In genomic region chr4:106912689-106913041, GRCm38 (mm10) we compare ENCODE assay signal across 9 mouse cellular contexts. TPM values are rescaled to one million over a fixed set of nuclear protein-coding genes. Genes with fewer than 3 reads are reported as not detected.
DNase-seq lines count a peak whose midpoint lies in the region; ATAC-seq and TF ChIP-seq lines count a peak whose summit lies in the region.
"Had no signal": no experiment of that assay in that cellular context is flagged by ENCODE, and none has a peak within 500 bp of the region (broad histone marks: within the 10 kb centered on the region; RNA-seq: fewer than 3 reads in every experiment).

No protein-coding gene starts in this region.

- no peak for ATAC-seq in kidney, postnatal 0 days (replicated peaks; ENCODE audit: low FRiP score, low read depth)
- ATAC-seq in embryonic facial prominence, embryonic 11.5 days (replicated peaks; ENCODE audit: insufficient number of reproducible peaks, low FRiP score, low TSS enrichment, low read depth) = no peak
- no peak for ATAC-seq in hindbrain, embryonic 16.5 days
- ATAC-seq in midbrain, embryonic 15.5 days (replicated peaks) = no peak
- no peak for ATAC-seq in megakaryocyte progenitor cell, adult 5-6 weeks (replicated peaks; ENCODE audit: poor library complexity)

- H3K4me3 ChIP-seq in kidney, postnatal 0 days (replicated peaks; ENCODE audit: low read depth, low read length) = peak overlapping the region; percentile 98
- H3K4me3 ChIP-seq in embryonic facial prominence, embryonic 11.5 days (ENCODE audit: low read depth, low read length) = peak overlapping the region; percentile 100
- peak overlapping the region; percentile 91 for H3K4me3 ChIP-seq in hindbrain, embryonic 16.5 days (ENCODE audit: low read length)
- H3K4me3 ChIP-seq in midbrain, embryonic 15.5 days = peak overlapping the region; percentile 98

- no peaks in the 10 kb centered on the region for H3K27me3 ChIP-seq in kidney, postnatal 0 days (ENCODE audit: insufficient read depth, low read length)
- H3K27me3 ChIP-seq in embryonic facial prominence, embryonic 11.5 days (ENCODE audit: control insufficient read depth, insufficient read depth, low read length) = no peaks in the 10 kb centered on the region
- H3K27me3 ChIP-seq in hindbrain, embryonic 16.5 days (replicated peaks; ENCODE audit: control insufficient read depth, insufficient read depth, low read length) = no peaks in the 10 kb centered on the region
- no peaks in the 10 kb centered on the region for H3K27me3 ChIP-seq in midbrain, embryonic 15.5 days (replicated peaks)

- intact Hi-C loops in left cerebral cortex, postnatal 4 days (cut with DNase I) = loop anchor here (5.0 kb wide), 1 partner anchor 250 kb away; no protein-coding TSS in a partner anchor

- 3% methylated on average over 6 of the region's 6 CpGs for WGBS in kidney, postnatal 0 days
- whole genome bisulfite sequencing in embryonic facial prominence, embryonic 11.5 days = 0% methylated on average over 6 of the region's 6 CpGs
- WGBS in hindbrain, embryonic 16.5 days = 0% methylated on average over 6 of the region's 6 CpGs
- WGBS in midbrain, embryonic 15.5 days = 2% methylated on average over 6 of the region's 6 CpGs

- TF ChIP-seq CTCF in kidney, postnatal 0 days (IDR thresholded peaks at IDR 0.05; ENCODE audit: low read depth) = no peak

- no peaks in the 10 kb centered on the region for H3K9me3 ChIP-seq in kidney, postnatal 0 days (replicated peaks; ENCODE audit: low read length)
- H3K9me3 ChIP-seq in embryonic facial prominence, embryonic 11.5 days (replicated peaks; ENCODE audit: control insufficient read depth, low read length) = no peaks in the 10 kb centered on the region
- H3K9me3 ChIP-seq in hindbrain, embryonic 16.5 days (ENCODE audit: control insufficient read depth, low read length) = no peaks in the 10 kb centered on the region
- no peaks in the 10 kb centered on the region for H3K9me3 ChIP-seq in midbrain, embryonic 15.5 days

- H3K4me1 ChIP-seq in kidney, postnatal 0 days (replicated peaks; ENCODE audit: insufficient read depth, low read length) = peaks cover 35% of the 10 kb centered on the region
- peaks cover 21% of the 10 kb centered on the region for H3K4me1 ChIP-seq in embryonic facial prominence, embryonic 11.5 days (ENCODE audit: control insufficient read depth, insufficient read depth, low read length)
- peaks cover 47% of the 10 kb centered on the region for H3K4me1 ChIP-seq in hindbrain, embryonic 16.5 days (ENCODE audit: control insufficient read depth, insufficient read depth, low read depth, low read length)
- H3K4me1 ChIP-seq in midbrain, embryonic 15.5 days = peaks cover 69% of the 10 kb centered on the region

- H3K4me2 ChIP-seq in kidney, postnatal 0 days (ENCODE audit: low read length) = peak overlapping the region; percentile 97
- peak overlapping the region; percentile 74 for H3K4me2 ChIP-seq in embryonic facial prominence, embryonic 11.5 days (ENCODE audit: low read depth, low read length)
- H3K4me2 ChIP-seq in hindbrain, embryonic 16.5 days (ENCODE audit: low read length) = peak overlapping the region; percentile 61
- peak overlapping the region; percentile 94 for H3K4me2 ChIP-seq in midbrain, embryonic 15.5 days

- no peak for DNase-seq in kidney, postnatal 0 days (ENCODE audit: low spot score)
- no peak for DNase-seq in kidney, adult 9 months
- no peak for DNase-seq in embryonic facial prominence, embryonic 11.5 days (ENCODE audit: low spot score)
- no peak for DNase-seq in frontal cortex, postnatal 10 days (ENCODE audit: low spot score in 2 of 2)
- DNase-seq in left cerebral cortex, postnatal 4 days = no peak
- DNase-seq: right cerebral cortex, postnatal 25 days had no signal

- no peak overlapping the region for H3K27ac ChIP-seq in kidney, postnatal 0 days
- 0 out of 2 replicates have a peak overlapping the region, but pooled peaks have one; percentile 47 for H3K27ac ChIP-seq in embryonic facial prominence, embryonic 11.5 days (replicated peaks; ENCODE audit: low read depth, low read length)
- peak overlapping the region; percentile 99 for H3K27ac ChIP-seq in hindbrain, embryonic 16.5 days (ENCODE audit: low read depth, low read length)
- peak overlapping the region; percentile 99; the same call in 1 of the 2 replicates for H3K27ac ChIP-seq in midbrain, embryonic 15.5 days

- H3K9ac ChIP-seq in kidney, postnatal 0 days (ENCODE audit: low read depth, low read length) = peak overlapping the region; percentile 94
- H3K9ac ChIP-seq in embryonic facial prominence, embryonic 11.5 days (replicated peaks; ENCODE audit: low read length) = peak overlapping the region; percentile 100
- peak overlapping the region; percentile 94 for H3K9ac ChIP-seq in hindbrain, embryonic 16.5 days (ENCODE audit: low read depth, low read length)
- H3K9ac ChIP-seq in midbrain, embryonic 15.5 days = peak overlapping the region; percentile 94

- peaks cover 24% of the 10 kb centered on the region for H3K36me3 ChIP-seq in kidney, postnatal 0 days (ENCODE audit: insufficient read depth, low read length)
- peaks cover 16% of the 10 kb centered on the region for H3K36me3 ChIP-seq in embryonic facial prominence, embryonic 11.5 days (replicated peaks; ENCODE audit: control insufficient read depth, insufficient read depth, low read depth, low read length)
- H3K36me3 ChIP-seq in hindbrain, embryonic 16.5 days (ENCODE audit: control insufficient read depth, insufficient read depth, low read length) = peaks cover 7% of the 10 kb centered on the region
- peaks cover 21% of the 10 kb centered on the region for H3K36me3 ChIP-seq in midbrain, embryonic 15.5 days (replicated peaks)

RNA-seq across cellular contexts. Expression of gene Ssbp3, which starts 2.2 kb away (rescaled TPM):
- polyA plus RNA-seq in kidney, postnatal 0 days (2015; fragmentation: Nextera tagmentation; extraction: Ambion mirVana) = 62.6 and 68.3 TPM in 2 replicates
- 129 and 138 TPM in 2 replicates for polyA plus RNA-seq in embryonic facial prominence, embryonic 11.5 days (2014; fragmentation: Nextera tagmentation; extraction: Ambion mirVana)
- polyA plus RNA-seq in hindbrain, embryonic 16.5 days (2015; fragmentation: Nextera tagmentation; extraction: Ambion mirVana) = 82.9 and 115 TPM in 2 replicates
- polyA plus RNA-seq in midbrain, embryonic 15.5 days (2015; fragmentation: Nextera tagmentation; extraction: Ambion mirVana) = 175 and 194 TPM in 2 replicates
- 35.5 and 36.5 TPM in 2 replicates for total RNA-seq in megakaryocyte progenitor cell, adult 5-6 weeks (2015)
- 16.0 and 30.8 TPM in 2 replicates for total RNA-seq in megakaryocyte progenitor cell, adult 5-6 weeks (2017)
- 100 to 1,000 TPM; 146 to 149 TPM for total RNA-seq in left cerebral cortex, postnatal 4 days (2021)
